Mouse (Mus musculus): Measurements from ENCODE around the gene Raver2. TPM values are rescaled to one million over a fixed set of nuclear protein-coding genes. Genes with fewer than 3 reads are reported as not detected.
A peak's percentile ranks its signal among the peaks of the same experiment; 100 is the strongest.

The Raver2 gene
- polyA plus RNA-seq (2015; fragmentation: Nextera tagmentation; extraction: Ambion mirVana), result 4.9 and 6.7 TPM in 2 replicates

DNA sequence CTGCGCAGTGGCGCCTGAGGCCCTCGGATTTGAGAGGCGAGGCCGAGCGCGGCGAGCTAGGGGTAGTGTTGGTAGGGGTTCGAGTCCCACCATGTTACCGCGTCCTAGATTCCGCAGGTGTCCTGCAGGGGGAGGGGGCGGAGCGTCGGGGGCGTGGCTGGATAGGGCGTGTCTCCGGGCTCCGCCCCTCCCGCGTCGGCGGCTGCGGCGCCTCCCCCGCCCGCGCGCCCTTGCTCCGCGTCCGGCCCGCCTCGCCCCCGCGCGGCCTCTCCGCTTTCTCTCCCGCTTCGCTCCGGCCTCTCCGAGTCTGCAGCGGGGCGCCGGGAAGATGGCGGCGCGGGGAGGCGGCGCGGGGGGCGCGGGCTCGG, at the start of gene Raver2:
Gene Raver2, plus strand, starts transcription at position 198 of the 368 bp plus-strand sequence.
- WGBS, result 2% methylated on average over 43 of the region's 54 CpGs
- Histone ChIP-seq H3K9me3 (replicated peaks) (no peaks in the 10 kb centered on the region), H3K27ac (replicated peaks) (peak within 1 kb of the TSS; percentile 33; the same call in 1 of the 2 replicates), H3K4me2 (peak within 1 kb of the TSS; percentile 97), H3K36me3 (no peaks in the 10 kb centered on the region), H3K4me3 (replicated peaks) (peak within 1 kb of the TSS; percentile 78), H3K4me1 (peaks cover 9% of the 10 kb centered on the region), H3K9ac (replicated peaks) (peak within 1 kb of the TSS; percentile 68), H3K27me3 (replicated peaks) (0 out of 2 replicates have a peak, but pooled peaks cover 3% of the 10 kb centered on the region)
- ATAC-seq (ENCODE audit: low FRiP score), result peak; percentile 86

DNA sequence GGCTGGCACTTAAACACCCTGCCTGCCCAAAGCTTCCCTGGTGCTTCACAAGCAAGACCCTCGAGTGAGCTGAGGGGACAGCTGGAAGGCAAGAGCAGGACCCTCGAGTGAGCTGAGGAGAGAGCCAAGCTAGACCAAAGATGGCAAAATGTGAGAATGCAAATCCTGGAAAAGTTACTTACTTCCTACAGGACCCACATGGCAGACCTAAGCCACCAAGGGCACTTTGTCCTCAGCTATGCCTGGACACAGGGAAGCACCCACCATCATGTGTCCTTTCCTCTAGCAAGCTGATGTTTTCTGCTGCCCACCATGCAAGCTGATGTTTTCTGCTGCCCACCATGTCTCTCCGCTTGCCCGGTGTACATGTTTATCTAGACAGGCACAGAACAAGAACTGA, 48.2 kb upstream of the Raver2 start, which contains the start of gene Gm10577:
Gene Gm10577, minus strand, starts transcription at position 101 of the 400 bp plus-strand sequence.
- H3K9ac ChIP-seq (replicated peaks), result no peak within 1 kb of the TSS
- H3K4me2 ChIP-seq, result no peak within 1 kb of the TSS
- no peaks in the 10 kb centered on the region for H3K27me3 ChIP-seq (replicated peaks)
- no peaks in the 10 kb centered on the region for H3K9me3 ChIP-seq (replicated peaks)
- no peaks in the 10 kb centered on the region for H3K4me1 ChIP-seq
- H3K27ac ChIP-seq (replicated peaks), result no peak within 1 kb of the TSS
- no peak within 1 kb of the TSS for H3K4me3 ChIP-seq (replicated peaks)
- WGBS, result 81% methylated on average over 4 of the region's 4 CpGs
- no peaks in the 10 kb centered on the region for H3K36me3 ChIP-seq
- ATAC-seq (ENCODE audit: low FRiP score), result no peak

- ATAC-seq (ENCODE audit: low FRiP score), result no peak
- no peaks in the 10 kb centered on the region for H3K36me3 ChIP-seq
- 82% methylated on average over 5 of the region's 5 CpGs for WGBS
- H3K4me2 ChIP-seq, result no peak overlapping the region
- no peak overlapping the region for H3K4me3 ChIP-seq (replicated peaks)
- H3K27ac ChIP-seq (replicated peaks), result no peak overlapping the region
- H3K9ac ChIP-seq (replicated peaks), result no peak overlapping the region
- H3K27me3 ChIP-seq (replicated peaks), result no peaks in the 10 kb centered on the region
- no peaks in the 10 kb centered on the region for H3K4me1 ChIP-seq
- no peaks in the 10 kb centered on the region for H3K9me3 ChIP-seq (replicated peaks)
Measured at GRCm38 (mm10) chr4:101026566-101026965, 42.2 kb upstream of the Raver2 start.

- Histone ChIP-seq H3K27me3 (replicated peaks) (no peaks in the 10 kb centered on the region), H3K4me1 (no peaks in the 10 kb centered on the region), H3K4me3 (replicated peaks) (no peak overlapping the region), H3K9me3 (replicated peaks) (no peaks in the 10 kb centered on the region), H3K4me2 (no peak overlapping the region), H3K9ac (replicated peaks) (no peak overlapping the region), H3K27ac (replicated peaks) (no peak overlapping the region), H3K36me3 (no peaks in the 10 kb centered on the region)
- ATAC-seq (ENCODE audit: low FRiP score), result no peak
- WGBS, result 90% methylated on average over 2 of the region's 2 CpGs
Measured at GRCm38 (mm10) chr4:101026995-101027394, 41.8 kb upstream of the Raver2 start.

DNA sequence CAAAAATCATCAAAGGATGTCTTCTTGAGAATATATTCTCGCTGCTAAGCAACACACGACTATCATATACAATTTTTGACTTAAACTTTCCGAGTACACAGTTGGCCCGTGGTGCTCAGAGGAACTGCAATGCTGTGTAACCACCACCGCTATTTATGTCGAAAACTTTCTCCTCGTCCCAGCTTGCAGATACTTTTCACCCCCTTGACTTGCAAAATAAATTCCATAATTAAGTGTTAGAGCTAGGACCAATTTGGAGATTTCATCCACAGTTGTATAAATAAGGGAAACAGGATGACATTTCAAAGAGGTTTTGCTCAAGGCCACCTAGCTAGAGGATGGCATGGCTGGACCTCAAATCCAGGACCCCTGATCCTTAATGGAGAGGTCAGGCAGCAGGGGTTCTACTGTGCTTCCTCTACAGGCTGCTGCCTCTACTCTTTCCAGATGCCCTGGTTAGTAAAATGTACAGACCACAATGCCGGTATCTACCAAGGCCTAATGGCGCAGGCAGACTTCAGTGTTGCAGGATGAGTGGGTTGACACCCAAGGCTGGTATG, 40.9 kb upstream of the Raver2 start:
- Histone ChIP-seq H3K4me3 (replicated peaks) (no peak overlapping the region), H3K4me2 (no peak overlapping the region), H3K9ac (replicated peaks) (no peak overlapping the region), H3K27me3 (replicated peaks) (no peaks in the 10 kb centered on the region), H3K36me3 (no peaks in the 10 kb centered on the region), H3K4me1 (no peaks in the 10 kb centered on the region), H3K27ac (replicated peaks) (no peak overlapping the region), H3K9me3 (replicated peaks) (no peaks in the 10 kb centered on the region)
- 92% methylated on average over 9 of the region's 9 CpGs for WGBS
- no peak for ATAC-seq (ENCODE audit: low FRiP score)

DNA sequence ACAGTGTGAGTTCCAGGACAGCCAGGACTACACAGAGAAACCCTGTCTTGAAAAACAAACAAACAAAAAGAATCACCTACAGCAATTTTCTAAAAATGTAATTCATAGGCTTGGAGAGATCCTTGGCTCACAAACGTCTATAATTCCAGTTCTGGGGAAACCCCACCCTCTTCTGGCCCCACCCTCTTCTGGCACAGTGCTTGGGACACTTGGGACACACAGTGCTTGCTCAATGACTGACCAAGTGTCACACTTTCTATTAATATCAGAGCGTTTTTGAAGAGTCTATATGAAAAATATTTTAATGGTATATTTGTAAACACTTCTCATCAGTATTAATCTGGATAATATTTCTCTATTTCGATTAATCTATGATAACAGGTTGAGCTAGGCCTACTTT, 35.7 kb upstream of the Raver2 start:
- 75% methylated on average over 3 of the region's 3 CpGs for WGBS
- Histone ChIP-seq H3K4me3 (replicated peaks) (no peak overlapping the region), H3K4me1 (no peaks in the 10 kb centered on the region), H3K9ac (replicated peaks) (no peak overlapping the region), H3K9me3 (replicated peaks) (no peaks in the 10 kb centered on the region), H3K27me3 (replicated peaks) (no peaks in the 10 kb centered on the region), H3K36me3 (no peaks in the 10 kb centered on the region), H3K27ac (replicated peaks) (no peak overlapping the region), H3K4me2 (no peak overlapping the region)
- ATAC-seq (ENCODE audit: low FRiP score), result no peak

GRCm38 (mm10) chr4:101035131-101035530, 33.7 kb upstream of the Raver2 start:
- H3K4me2 ChIP-seq, result no peak overlapping the region
- H3K9ac ChIP-seq (replicated peaks), result no peak overlapping the region
- H3K4me1 ChIP-seq, result no peaks in the 10 kb centered on the region
- H3K27ac ChIP-seq (replicated peaks), result no peak overlapping the region
- H3K27me3 ChIP-seq (replicated peaks), result no peaks in the 10 kb centered on the region
- WGBS, result 90% methylated on average over 5 of the region's 5 CpGs
- ATAC-seq (ENCODE audit: low FRiP score), result no peak
- no peaks in the 10 kb centered on the region for H3K36me3 ChIP-seq
- H3K9me3 ChIP-seq (replicated peaks), result no peaks in the 10 kb centered on the region
- no peak overlapping the region for H3K4me3 ChIP-seq (replicated peaks)

DNA sequence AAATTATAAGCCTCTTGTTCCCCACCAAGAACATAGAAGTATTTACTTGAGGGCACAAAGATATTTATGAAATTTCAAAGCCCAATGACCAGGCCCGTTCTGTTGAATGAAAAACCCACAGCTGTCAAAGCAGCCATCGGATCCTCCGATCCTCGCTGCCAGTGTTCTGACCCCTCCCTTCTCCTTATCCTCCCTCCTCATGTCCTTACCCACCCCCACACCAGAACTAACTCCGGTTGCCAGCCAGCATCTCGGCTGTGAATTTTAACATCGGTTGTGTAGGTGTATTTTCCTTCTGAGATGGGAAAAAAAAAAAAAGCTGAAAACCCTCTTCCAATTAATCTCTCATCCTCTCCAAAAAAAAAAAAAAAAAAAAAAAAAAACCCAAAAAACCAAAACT, 31.6 kb upstream of the Raver2 start:
- Histone ChIP-seq H3K4me2 (no peak overlapping the region), H3K9me3 (replicated peaks) (no peaks in the 10 kb centered on the region), H3K4me1 (no peaks in the 10 kb centered on the region), H3K36me3 (no peaks in the 10 kb centered on the region), H3K9ac (replicated peaks) (no peak overlapping the region), H3K27me3 (replicated peaks) (no peaks in the 10 kb centered on the region), H3K4me3 (replicated peaks) (no peak overlapping the region), H3K27ac (replicated peaks) (no peak overlapping the region)
- WGBS, result 74% methylated on average over 7 of the region's 7 CpGs
- no peak for ATAC-seq (ENCODE audit: low FRiP score)

GRCm38 (mm10) chr4:101043691-101044090, 25.1 kb upstream of the Raver2 start:
- no peaks in the 10 kb centered on the region for H3K36me3 ChIP-seq
- H3K9me3 ChIP-seq (replicated peaks), result no peaks in the 10 kb centered on the region
- H3K4me3 ChIP-seq (replicated peaks), result no peak overlapping the region
- H3K4me1 ChIP-seq, result no peaks in the 10 kb centered on the region
- no peak overlapping the region for H3K9ac ChIP-seq (replicated peaks)
- WGBS, result 86% methylated on average over 2 of the region's 2 CpGs
- no peak for ATAC-seq (ENCODE audit: low FRiP score)
- H3K27ac ChIP-seq (replicated peaks), result no peak overlapping the region
- no peak overlapping the region for H3K4me2 ChIP-seq
- no peaks in the 10 kb centered on the region for H3K27me3 ChIP-seq (replicated peaks)

GRCm38 (mm10) chr4:101044149-101044548, 24.6 kb upstream of the Raver2 start:
- Histone ChIP-seq H3K4me2 (no peak overlapping the region), H3K4me1 (no peaks in the 10 kb centered on the region), H3K9ac (replicated peaks) (no peak overlapping the region), H3K36me3 (no peaks in the 10 kb centered on the region), H3K9me3 (replicated peaks) (no peaks in the 10 kb centered on the region), H3K4me3 (replicated peaks) (no peak overlapping the region), H3K27me3 (replicated peaks) (no peaks in the 10 kb centered on the region), H3K27ac (replicated peaks) (no peak overlapping the region)
- ATAC-seq (ENCODE audit: low FRiP score), result no peak

GRCm38 (mm10) chr4:101046576-101046975, 22.2 kb upstream of the Raver2 start:
- 72% methylated on average over 4 of the region's 4 CpGs for WGBS
- Histone ChIP-seq H3K36me3 (no peaks in the 10 kb centered on the region), H3K4me1 (no peaks in the 10 kb centered on the region)

GRCm38 (mm10) chr4:101062146-101062545, 6.6 kb upstream of the Raver2 start:
- Histone ChIP-seq H3K36me3 (no peaks in the 10 kb centered on the region), H3K27ac (replicated peaks) (no peak overlapping the region), H3K4me2 (no peak overlapping the region), H3K4me3 (replicated peaks) (no peak overlapping the region), H3K9ac (replicated peaks) (no peak overlapping the region), H3K9me3 (replicated peaks) (no peaks in the 10 kb centered on the region), H3K27me3 (replicated peaks) (no peaks in the 10 kb centered on the region), H3K4me1 (no peaks in the 10 kb centered on the region)
- no peak for ATAC-seq (ENCODE audit: low FRiP score)
- 60% methylated on average over 2 of the region's 2 CpGs for WGBS

More at GRCm38 (mm10) chr4:101046576-101046975, 22.2 kb upstream of the Raver2 start:
- Histone ChIP-seq H3K27ac (replicated peaks) (no peak overlapping the region), H3K4me3 (replicated peaks) (no peak overlapping the region), H3K27me3 (replicated peaks) (no peaks in the 10 kb centered on the region), H3K9me3 (replicated peaks) (no peaks in the 10 kb centered on the region), H3K4me2 (no peak overlapping the region), H3K9ac (replicated peaks) (no peak overlapping the region)
- ATAC-seq (ENCODE audit: low FRiP score), result no peak

Data from neural tube, embryonic 15.5 days (tissue).